Mouse (Mus musculus) forebrain, embryonic 15.5 days (tissue): Measurements from ENCODE around the gene Map2k3. TPM values are rescaled to one million over a fixed set of nuclear protein-coding genes. Genes with fewer than 3 reads are reported as not detected.
"Not testable (repeated sequence)": the region's sequence is repeated elsewhere in the genome, so short reads cannot be mapped to it uniquely, and the experiment has no call there.

Source experiments
- ATAC-seq: fragments of 200-750 bp; cut with Nextera tagmentation; replicated peaks from 2 replicates; pipeline ENCODE4 v1.8.0; 2017; ENCODE audit warnings: mild to moderate bottlenecking, moderate TSS enrichment, moderate library complexity
- H3K27ac ChIP-seq: fragments of 300-500 bp; sonication (generic); replicated peaks from 2 replicates; pipeline ENCODE4 v1.5.1; 2015; ENCODE audit warnings: mild to moderate bottlenecking, inconsistent platforms
- H3K27me3 ChIP-seq: fragments of 300-500 bp; sonication (generic); 2 replicates; pipeline ENCODE4 v1.6.1; 2015; ENCODE audit warnings: inconsistent platforms
- H3K36me3 ChIP-seq: fragments of 300-500 bp; sonication (generic); 2 replicates; pipeline ENCODE4 v1.6.1; 2015; ENCODE audit warnings: mild to moderate bottlenecking, inconsistent platforms
- H3K4me1 ChIP-seq: fragments of 300-500 bp; sonication (generic); 2 replicates; pipeline ENCODE4 v1.6.1; 2015; ENCODE audit warnings: inconsistent platforms
- H3K4me2 ChIP-seq: fragments of 300-500 bp; sonication (generic); replicated peaks from 2 replicates; pipeline ENCODE4 v1.6.1; 2015; ENCODE audit warnings: mild to moderate bottlenecking, inconsistent platforms
- H3K4me3 ChIP-seq: fragments of 300-500 bp; sonication (generic); 2 replicates; pipeline ENCODE4 v1.5.1; 2015; ENCODE audit warnings: mild to moderate bottlenecking, inconsistent platforms
- H3K9ac ChIP-seq: fragments of 300-500 bp; sonication (generic); replicated peaks from 2 replicates; pipeline ENCODE4 v1.6.1; 2015; ENCODE audit warnings: mild to moderate bottlenecking, inconsistent platforms
- H3K9me3 ChIP-seq: fragments of 300-500 bp; sonication (generic); 2 replicates; pipeline ENCODE4 v1.6.1; 2016; ENCODE audit warnings: inconsistent platforms
- WGBS: fragments of 180-500 bp; shearing (Covaris S2); methylation state at CpG from one replicate; pipeline ENCODE4 v1.1.7; 2015; ENCODE audit warnings: mixed read lengths; 5-methylcytosine and 5-hydroxymethylcytosine counted together
- polyA plus RNA-seq: library from polyadenylated mRNA; unstranded; fragments of >200 nt; fragmentation: Nextera tagmentation; extraction: Ambion mirVana; gene quantifications from 2 replicates; pipeline ENCODE4 v1.2.1, GENCODE M21; 2015

The Map2k3 gene
- polyA plus RNA-seq: 31.6 and 32.0 TPM in 2 replicates

DNA sequence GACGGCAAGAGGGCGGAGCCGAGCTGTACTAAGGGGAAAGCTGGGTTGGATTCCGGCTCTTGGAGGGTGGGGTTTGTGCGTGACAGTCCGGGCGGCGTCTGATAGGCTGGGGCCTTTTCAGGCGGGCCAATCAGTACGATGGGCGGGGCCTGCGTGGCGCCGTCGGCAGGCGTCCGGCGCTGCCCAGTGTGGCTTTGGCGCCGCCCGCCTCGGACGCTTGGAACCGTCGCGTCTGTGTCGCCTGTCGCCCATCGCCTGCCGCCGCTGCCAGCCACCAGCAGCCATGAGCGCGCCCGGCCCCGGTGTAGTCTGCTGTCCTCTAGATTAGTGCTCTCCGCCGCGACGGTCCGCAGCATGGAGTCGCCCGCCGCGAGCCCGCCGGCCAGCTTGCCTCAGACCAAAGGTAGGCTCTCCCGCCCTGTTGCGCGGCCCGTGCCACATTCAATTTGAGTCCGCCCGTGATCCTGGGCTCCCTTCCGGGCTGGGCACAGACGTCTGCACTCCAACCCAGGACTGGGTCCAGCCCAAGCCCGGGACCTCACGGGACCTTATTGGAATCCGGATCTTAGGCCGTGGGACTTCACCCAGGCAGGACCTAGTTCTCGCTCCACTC lies at the start of gene Map2k3:
Gene Map2k3, plus strand, starts transcription at position 165 of the 613 bp plus-strand sequence.
- peak; percentile 97 for ATAC-seq
- Histone ChIP-seq H3K9me3 (no peaks in the 10 kb centered on the region), H3K4me3 (peak within 1 kb of the TSS; percentile 88), H3K4me1 (peaks cover 34% of the 10 kb centered on the region), H3K27ac (peak within 1 kb of the TSS; percentile 60), H3K36me3 (no peaks in the 10 kb centered on the region), H3K9ac (peak within 1 kb of the TSS; percentile 82), H3K4me2 (peak within 1 kb of the TSS; percentile 74), H3K27me3 (no peaks in the 10 kb centered on the region)
- under 1% methylated on average over 59 of the region's 59 CpGs for WGBS

GRCm38 (mm10) chr11:60882386-60882785 lies 49.4 kb upstream of the Map2k3 start:
- Histone ChIP-seq H3K9ac (no peak overlapping the region), H3K36me3 (no peaks in the 10 kb centered on the region), H3K27me3 (no peaks in the 10 kb centered on the region), H3K4me3 (no peak overlapping the region), H3K4me2 (no peak overlapping the region), H3K4me1 (peaks cover 13% of the 10 kb centered on the region), H3K9me3 (no peaks in the 10 kb centered on the region), H3K27ac (no peak overlapping the region)
- WGBS: 81% methylated on average over 3 of the region's 3 CpGs
- ATAC-seq: no peak

DNA sequence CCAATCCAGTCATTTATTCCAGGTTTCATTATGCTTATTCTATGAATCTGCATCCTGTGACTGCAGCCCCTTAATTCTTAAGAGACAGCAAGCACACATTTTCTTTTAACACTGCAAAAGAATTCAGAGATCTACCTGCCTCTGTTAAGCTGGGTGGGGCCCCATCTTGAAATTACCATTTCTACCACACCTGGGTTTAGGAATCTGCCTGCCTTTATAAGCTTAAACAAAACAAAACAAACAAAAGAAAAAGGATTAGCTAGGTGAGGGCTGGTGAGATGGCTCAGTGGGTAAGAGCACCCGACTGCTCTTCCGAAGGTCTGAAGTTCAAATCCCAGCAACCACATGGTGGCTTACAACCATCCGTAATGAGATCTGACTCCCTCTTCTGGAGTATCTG lies 44.8 kb upstream of the Map2k3 start:
- H3K36me3 ChIP-seq, H3K9ac ChIP-seq, H3K4me2 ChIP-seq, H3K27me3 ChIP-seq, H3K4me1 ChIP-seq, ATAC-seq, H3K27ac ChIP-seq, H3K4me3 ChIP-seq, H3K9me3 ChIP-seq: not testable (repeated sequence)
- WGBS: 81% methylated on average over 3 of the region's 3 CpGs

GRCm38 (mm10) chr11:60889861-60890260 lies 42.0 kb upstream of the Map2k3 start:
- Histone ChIP-seq H3K27ac (no peak overlapping the region), H3K4me3 (no peak overlapping the region), H3K9me3 (no peaks in the 10 kb centered on the region), H3K4me2 (no peak overlapping the region), H3K36me3 (no peaks in the 10 kb centered on the region), H3K4me1 (no peaks in the 10 kb centered on the region), H3K27me3 (no peaks in the 10 kb centered on the region), H3K9ac (no peak overlapping the region)
- 67% methylated on average over 2 of the region's 2 CpGs for WGBS
- ATAC-seq: no peak

DNA sequence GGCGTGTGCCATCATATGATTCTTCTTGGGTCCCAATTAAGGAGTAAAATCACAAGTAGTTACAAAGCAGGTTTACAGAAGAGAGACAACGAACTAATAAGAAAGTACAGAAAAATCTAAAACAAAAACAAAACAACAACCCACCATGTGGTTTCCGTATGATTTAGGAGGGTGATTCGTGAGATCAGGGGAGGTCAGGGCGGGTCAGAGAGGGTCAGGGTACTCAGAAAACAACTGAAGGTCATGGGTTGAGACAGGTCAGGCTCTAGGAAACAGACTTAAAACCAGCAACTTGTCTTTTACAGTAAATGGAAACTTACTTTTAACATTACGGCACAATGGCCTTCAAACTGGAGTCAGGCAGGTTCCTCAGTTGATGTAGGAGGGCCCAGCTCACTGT lies 41.5 kb upstream of the Map2k3 start:
- WGBS: 74% methylated on average over 6 of the region's 6 CpGs
- no peak for ATAC-seq

DNA sequence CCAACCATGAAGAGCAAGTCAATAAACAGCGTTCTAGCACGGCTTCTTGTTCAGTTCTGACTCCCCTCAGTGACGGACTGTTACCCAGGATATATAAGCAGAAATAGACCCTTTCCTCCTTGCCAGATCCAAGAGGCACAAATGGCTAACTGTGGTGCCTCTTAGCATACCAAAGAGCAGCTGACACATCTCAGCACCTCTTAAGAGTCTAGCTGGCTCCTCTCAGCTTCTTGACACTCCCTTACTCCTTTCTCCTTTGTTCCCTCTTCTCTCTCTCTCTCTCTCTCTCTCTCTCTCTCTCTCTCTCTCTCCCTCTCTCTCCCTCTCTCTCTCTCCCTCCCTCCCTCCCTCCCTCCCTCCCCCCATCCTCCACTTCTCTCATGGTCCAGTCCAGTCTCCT lies 41.1 kb upstream of the Map2k3 start:
- no peak overlapping the region for H3K4me2 ChIP-seq
- ATAC-seq: no peak
- H3K27me3 ChIP-seq: no peaks in the 10 kb centered on the region
- no peaks in the 10 kb centered on the region for H3K4me1 ChIP-seq
- H3K9ac ChIP-seq: no peak overlapping the region
- H3K4me3 ChIP-seq: no peak overlapping the region
- H3K9me3 ChIP-seq: no peaks in the 10 kb centered on the region
- no peaks in the 10 kb centered on the region for H3K36me3 ChIP-seq
- H3K27ac ChIP-seq: no peak overlapping the region
- 69% methylated on average over 3 of the region's 3 CpGs for WGBS

More for the DNA sequence above, 41.5 kb upstream of the Map2k3 start:
- Histone ChIP-seq H3K27ac (no peak overlapping the region), H3K27me3 (no peaks in the 10 kb centered on the region), H3K36me3 (no peaks in the 10 kb centered on the region), H3K4me1 (no peaks in the 10 kb centered on the region), H3K4me3 (no peak overlapping the region), H3K9me3 (no peaks in the 10 kb centered on the region), H3K4me2 (no peak overlapping the region), H3K9ac (no peak overlapping the region)

- H3K27me3 ChIP-seq: no peaks in the 10 kb centered on the region
- no peak for ATAC-seq
- no peaks in the 10 kb centered on the region for H3K36me3 ChIP-seq
- no peak overlapping the region for H3K4me2 ChIP-seq
- WGBS: 13% methylated on average over 4 of the region's 4 CpGs
- H3K27ac ChIP-seq: no peak overlapping the region
- no peak overlapping the region for H3K4me3 ChIP-seq
- no peaks in the 10 kb centered on the region for H3K4me1 ChIP-seq
- H3K9me3 ChIP-seq: no peaks in the 10 kb centered on the region
- no peak overlapping the region for H3K9ac ChIP-seq
Observed at GRCm38 (mm10) chr11:60895915-60896314, 35.9 kb upstream of the Map2k3 start.

GRCm38 (mm10) chr11:60902001-60902400 lies 29.8 kb upstream of the Map2k3 start:
- WGBS: 83% methylated on average over 7 of the region's 7 CpGs
- Histone ChIP-seq H3K4me3 (no peak overlapping the region), H3K4me1 (no peaks in the 10 kb centered on the region), H3K4me2 (no peak overlapping the region), H3K36me3 (peaks cover 31% of the 10 kb centered on the region), H3K27ac (no peak overlapping the region), H3K9me3 (no peaks in the 10 kb centered on the region), H3K9ac (no peak overlapping the region), H3K27me3 (no peaks in the 10 kb centered on the region)
- no peak for ATAC-seq

GRCm38 (mm10) chr11:60902486-60902885 lies 29.3 kb upstream of the Map2k3 start:
- Histone ChIP-seq H3K27me3 (no peaks in the 10 kb centered on the region), H3K9ac (no peak overlapping the region), H3K4me2 (no peak overlapping the region), H3K9me3 (no peaks in the 10 kb centered on the region), H3K36me3 (peaks cover 31% of the 10 kb centered on the region), H3K27ac (no peak overlapping the region), H3K4me1 (no peaks in the 10 kb centered on the region), H3K4me3 (no peak overlapping the region)
- 89% methylated on average over 4 of the region's 4 CpGs for WGBS
- no peak for ATAC-seq

DNA sequence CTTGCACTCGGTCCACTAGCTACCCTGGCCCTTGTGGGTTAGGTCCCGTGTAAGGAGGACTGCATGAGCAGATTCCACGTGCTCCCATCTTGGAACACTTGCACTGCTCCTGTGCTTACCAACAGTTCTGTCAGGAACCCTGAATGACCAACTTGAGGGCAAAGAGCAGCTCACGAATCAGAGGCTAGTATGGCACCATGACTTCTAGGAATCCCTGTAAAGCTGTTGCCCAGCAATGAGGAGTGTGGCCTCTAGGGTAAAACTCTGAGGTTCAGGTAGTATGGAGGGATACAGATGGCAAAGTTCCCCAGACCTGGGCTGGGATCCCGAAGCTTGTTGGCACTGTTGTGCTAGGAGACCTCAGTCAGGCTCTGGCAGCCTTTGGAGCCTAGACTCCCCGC lies 28.2 kb upstream of the Map2k3 start:
- 86% methylated on average over 6 of the region's 6 CpGs for WGBS
- ATAC-seq: no peak

DNA sequence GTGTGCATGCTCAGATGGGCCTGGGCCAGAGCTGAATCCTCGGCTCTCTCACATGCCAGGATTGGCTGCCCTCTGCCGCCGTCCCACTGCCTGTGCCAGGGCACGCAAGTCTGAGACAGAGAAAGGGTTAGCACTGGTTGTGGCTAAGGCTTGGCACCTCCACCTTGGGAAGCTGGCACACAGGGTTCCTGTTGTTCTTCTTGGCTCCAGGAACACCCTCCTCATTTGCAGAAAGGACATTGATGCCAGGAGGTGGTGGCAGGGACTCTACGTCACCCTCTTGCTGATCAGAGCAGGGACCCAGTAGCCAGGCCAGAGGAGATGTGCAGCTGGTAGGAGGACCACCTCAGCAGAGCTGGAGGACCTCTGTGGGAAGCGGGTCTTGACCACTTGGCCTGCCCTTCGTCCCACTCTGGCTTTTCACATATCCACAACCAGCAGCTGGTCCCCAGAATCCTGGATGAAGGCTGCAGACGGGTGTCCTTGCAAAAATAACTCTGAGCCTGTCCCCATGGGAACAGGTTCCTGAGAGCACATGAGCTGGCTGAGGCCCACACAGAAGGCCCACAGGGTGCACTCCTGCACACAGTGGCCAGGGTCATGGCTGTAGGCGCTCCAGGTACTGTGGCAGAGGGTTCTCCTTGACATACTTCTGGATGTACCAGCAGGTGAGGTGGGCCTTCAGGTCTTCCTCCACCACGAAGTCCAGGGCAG lies 26.3 kb upstream of the Map2k3 start:
- Histone ChIP-seq H3K27me3 (no peaks in the 10 kb centered on the region), H3K36me3 (peaks cover 31% of the 10 kb centered on the region), H3K9ac (no peak overlapping the region), H3K9me3 (no peaks in the 10 kb centered on the region), H3K4me2 (no peak overlapping the region), H3K4me1 (no peaks in the 10 kb centered on the region), H3K27ac (no peak overlapping the region), H3K4me3 (no peak overlapping the region)
- 88% methylated on average over 10 of the region's 10 CpGs for whole genome bisulfite sequencing
- ATAC-seq: no peak

More for the DNA sequence above, 28.2 kb upstream of the Map2k3 start:
- no peak overlapping the region for H3K4me3 ChIP-seq
- H3K9ac ChIP-seq: no peak overlapping the region
- peaks cover 31% of the 10 kb centered on the region for H3K36me3 ChIP-seq
- H3K4me1 ChIP-seq: no peaks in the 10 kb centered on the region
- no peaks in the 10 kb centered on the region for H3K27me3 ChIP-seq
- no peak overlapping the region for H3K4me2 ChIP-seq
- no peaks in the 10 kb centered on the region for H3K9me3 ChIP-seq
- no peak overlapping the region for H3K27ac ChIP-seq

DNA sequence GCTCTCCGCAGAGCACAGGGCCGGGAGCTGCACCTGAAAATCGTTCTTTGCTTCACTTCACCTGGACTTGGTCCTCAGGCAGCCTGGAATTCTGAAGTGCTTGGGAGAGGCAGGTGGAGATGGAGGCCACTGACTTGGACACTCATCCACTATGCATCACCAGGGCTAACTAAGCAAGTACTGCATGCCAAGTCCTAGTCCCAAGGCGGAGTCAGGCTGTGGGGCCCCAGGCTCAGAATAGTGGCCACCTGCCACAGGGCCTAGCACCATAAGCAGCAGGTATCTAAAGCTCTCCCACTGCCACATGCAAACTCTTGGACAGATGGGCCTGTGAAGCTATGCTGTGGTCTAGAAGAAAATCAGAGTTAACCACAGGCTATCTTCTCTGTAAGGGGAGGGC lies 25.4 kb upstream of the Map2k3 start:
- no peak overlapping the region for H3K9ac ChIP-seq
- WGBS: 91% methylated on average over 4 of the region's 4 CpGs

More for the DNA sequence above, 25.4 kb upstream of the Map2k3 start:
- Histone ChIP-seq H3K4me2 (no peak overlapping the region), H3K4me1 (peaks cover 4% of the 10 kb centered on the region), H3K27me3 (no peaks in the 10 kb centered on the region), H3K27ac (no peak overlapping the region), H3K4me3 (no peak overlapping the region), H3K9me3 (no peaks in the 10 kb centered on the region), H3K36me3 (peaks cover 31% of the 10 kb centered on the region)
- ATAC-seq: no peak
